Mouse (Mus musculus) erythroblast, embryonic 14.5 days (primary cell): ENCODE results near the gene Ap5m1.

Experiments used
- GATA1 ChIP-seq: IDR thresholded peaks from 2 replicates; pipeline ENCODE4 v1.6.1; 2012; ENCODE audit warnings: low read length, inconsistent platforms, mixed read lengths
- TAL1 ChIP-seq: IDR thresholded peaks from 3 replicates; pipeline ENCODE4 v1.6.1; 2012; ENCODE audit warnings: low read length, inconsistent platforms, mixed read lengths

- TF ChIP-seq GATA1: no peak
- no peak for TF ChIP-seq TAL1
Observed at GRCm38 (mm10) chr14:49118381-49118780, 52.5 kb downstream of the Ap5m1 start.
